Mouse (Mus musculus): ENCODE measurements at regions not wholly inside any gene's neighbourhood (a gene's known extent, or its start where the extent isn't known, plus 50 kb on each side); places are given as distances from the start of the nearest gene placed in this dataset.

DNA sequence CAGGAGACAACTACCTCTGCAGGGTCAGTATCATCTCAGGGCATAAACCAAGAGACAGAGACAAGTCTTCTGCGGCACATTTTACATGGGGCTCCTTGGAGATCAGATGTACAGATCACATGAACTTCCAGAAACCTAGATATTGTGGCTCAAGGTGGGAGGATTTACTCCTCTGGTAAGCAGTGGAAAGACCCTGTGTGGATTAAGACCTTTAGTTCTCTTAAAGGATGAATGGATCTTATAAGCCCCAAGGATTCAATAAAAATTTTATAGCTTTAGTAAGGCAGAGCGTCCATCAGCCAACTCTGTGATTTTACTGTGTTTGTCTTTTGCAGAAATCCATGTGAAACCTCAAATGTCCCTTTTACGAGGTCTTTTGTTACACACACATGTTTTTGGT lies 213.8 kb upstream of the Fbxl7 start:
- DNase-seq (ENCODE audit: low read depth, low spot score): no peak
- 47% methylated on average over 3 of the region's 3 CpGs for WGBS

DNA sequence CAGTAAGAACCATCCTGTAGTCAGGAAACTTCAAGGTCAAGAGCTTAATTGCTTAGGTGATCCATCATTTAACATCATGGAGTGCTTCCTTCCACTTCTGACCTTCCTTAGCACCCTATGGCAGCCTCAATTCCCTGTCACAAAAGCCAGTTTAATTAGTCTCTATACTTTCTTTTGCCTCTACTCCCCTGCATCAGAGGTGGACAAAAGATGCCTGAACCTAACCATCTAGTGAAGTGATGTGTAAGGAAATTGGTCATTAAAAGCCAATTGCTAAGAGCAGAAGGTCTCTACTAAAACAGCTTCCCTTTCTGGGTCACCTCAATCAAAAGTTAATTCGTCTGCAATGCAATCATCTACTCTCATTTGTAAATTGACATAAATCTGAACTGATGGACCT lies 234.3 kb upstream of the Fbxl7 start:
- DNase-seq (ENCODE audit: low read depth, low spot score): no peak
- WGBS: 14% methylated on average over 1 of the region's 1 CpGs

DNA sequence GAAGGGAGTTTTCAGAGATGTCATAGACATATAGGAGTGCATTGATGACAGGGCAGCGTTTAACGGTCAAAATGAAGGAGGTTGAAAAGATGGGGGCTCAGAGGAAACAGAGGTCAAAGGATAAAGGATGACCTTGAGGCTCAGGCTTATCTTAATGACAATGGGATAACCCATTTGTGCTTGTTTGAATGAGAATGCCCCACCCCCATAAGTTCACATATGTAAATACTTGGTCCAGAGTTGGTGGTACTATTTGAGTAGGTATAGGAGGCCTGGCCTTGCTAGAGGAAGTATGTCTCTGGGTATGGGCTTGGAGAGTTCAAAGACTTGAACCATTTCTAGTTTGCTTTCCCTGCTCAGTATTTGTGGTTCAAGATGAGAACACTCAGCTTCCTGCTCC lies 237.4 kb upstream of the Fbxl7 start:
- DNase-seq (ENCODE audit: low read depth, low spot score): no peak
- WGBS: 82% methylated on average over 2 of the region's 2 CpGs

GRCm38 (mm10) chr15:27137580-27137979 lies 242.2 kb upstream of the Fbxl7 start:
- WGBS: 22% methylated on average over 5 of the region's 5 CpGs

GRCm38 (mm10) chr15:27145860-27146259 lies 250.5 kb upstream of the Fbxl7 start:
- no peak for DNase-seq (ENCODE audit: low read depth, low spot score)
- WGBS: 77% methylated on average over 6 of the region's 6 CpGs

More at GRCm38 (mm10) chr15:27137580-27137979, 242.2 kb upstream of the Fbxl7 start:
- DNase-seq (ENCODE audit: low read depth, low spot score): no peak

GRCm38 (mm10) chr15:27160986-27161385 lies 265.6 kb upstream of the Fbxl7 start:
- 70% methylated on average over 5 of the region's 5 CpGs for WGBS

GRCm38 (mm10) chr15:27167484-27167883 lies 272.1 kb upstream of the Fbxl7 start:
- no peak for DNase-seq (ENCODE audit: low read depth, low spot score)
- 71% methylated on average over 1 of the region's 1 CpGs for WGBS

More at GRCm38 (mm10) chr15:27160986-27161385, 265.6 kb upstream of the Fbxl7 start:
- DNase-seq (ENCODE audit: low read depth, low spot score): no peak

- 88% methylated on average over 7 of the region's 7 CpGs for WGBS
- no peak for DNase-seq (ENCODE audit: low read depth, low spot score)
Measured at GRCm38 (mm10) chr15:27169846-27170245, 274.5 kb upstream of the Fbxl7 start.

DNA sequence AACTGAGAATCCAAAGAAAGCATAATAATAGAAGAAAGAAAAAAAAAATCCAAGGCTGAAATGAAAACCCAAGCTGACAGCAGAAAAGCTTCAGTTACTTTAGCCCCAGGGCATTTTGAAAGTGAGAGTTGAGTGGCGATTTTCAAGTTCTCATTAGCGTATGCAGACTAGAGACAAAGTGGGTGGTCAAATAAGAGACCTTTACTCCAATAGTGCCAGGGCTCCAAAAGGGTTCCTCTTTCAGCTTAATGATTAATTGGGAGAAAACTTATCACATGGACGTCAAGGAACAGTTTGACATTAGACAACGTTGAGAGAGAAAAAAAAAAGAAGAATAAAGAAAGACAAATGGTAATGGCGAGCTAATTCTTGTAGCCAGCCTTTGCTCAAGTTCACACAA lies 278.1 kb upstream of the Fbxl7 start:
- no peak for DNase-seq (ENCODE audit: low read depth, low spot score)
- 40% methylated on average over 5 of the region's 5 CpGs for WGBS

DNA sequence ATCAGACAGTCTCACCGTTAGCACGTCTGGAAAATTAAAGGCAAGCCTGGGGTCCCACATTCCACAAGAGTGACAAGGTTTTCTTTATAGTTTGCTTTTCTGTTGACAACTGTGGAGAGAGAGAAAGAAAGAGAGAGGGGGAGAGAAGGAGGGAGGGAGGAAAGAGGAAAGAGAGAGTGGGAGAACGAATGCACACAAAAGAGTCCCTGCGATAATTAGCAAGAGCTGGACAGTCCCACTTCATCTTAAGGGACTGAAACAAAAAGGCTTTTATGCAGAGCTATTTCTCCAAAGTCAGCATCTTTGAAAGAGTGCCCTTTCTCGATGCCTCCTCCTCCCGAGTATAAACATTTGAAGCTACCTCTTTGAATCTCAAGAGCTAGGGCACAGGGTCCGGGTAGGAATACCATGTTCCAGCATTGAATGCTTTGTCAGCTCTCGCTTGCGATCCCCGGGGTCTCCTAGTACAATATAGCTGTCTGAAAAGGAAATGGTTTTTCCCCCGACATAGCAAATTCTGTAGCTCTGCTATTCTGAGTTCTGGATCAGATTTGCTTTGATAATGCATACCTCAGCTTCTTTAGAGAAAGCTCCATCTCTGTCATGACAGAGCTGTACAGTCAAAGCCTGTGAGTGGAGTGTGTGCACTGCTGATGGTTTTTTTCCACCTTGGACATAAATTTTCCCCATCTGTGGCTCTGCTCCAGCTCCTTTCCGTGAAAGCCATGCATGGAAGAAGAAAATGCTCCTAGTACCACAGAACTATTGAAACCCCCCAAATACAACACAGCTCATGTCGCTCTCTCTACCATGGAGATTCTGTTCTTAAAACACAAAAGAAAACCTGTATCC lies 282.9 kb upstream of the Fbxl7 start:
- WGBS: 63% methylated on average over 13 of the region's 13 CpGs
- no peak for DNase-seq (ENCODE audit: low read depth, low spot score)

DNA sequence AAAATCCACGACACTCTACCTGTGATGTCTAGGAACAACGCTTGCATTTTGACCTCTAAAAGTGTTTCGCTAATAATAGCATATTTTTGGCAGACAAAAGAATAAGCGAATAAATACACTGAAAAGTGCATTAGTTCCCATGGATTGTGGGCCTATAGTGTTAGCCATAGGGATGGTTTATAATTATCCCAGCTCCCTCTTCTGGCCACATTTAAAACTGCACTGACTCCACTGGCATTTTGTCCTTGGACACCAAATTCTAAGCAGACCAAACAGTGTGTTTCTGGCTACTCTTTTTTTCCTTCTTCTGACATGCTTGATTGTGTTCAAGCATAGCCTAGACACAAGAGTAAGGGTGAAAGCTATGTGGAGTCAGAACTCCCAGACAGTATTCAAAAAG lies 276.8 kb upstream of the Ank start:
- no peak for DNase-seq (ENCODE audit: low read depth, low spot score)
- WGBS: 47% methylated on average over 4 of the region's 4 CpGs

GRCm38 (mm10) chr15:27201513-27201912 lies 265.0 kb upstream of the Ank start:
- 77% methylated on average over 3 of the region's 3 CpGs for WGBS
- no peak for DNase-seq (ENCODE audit: low read depth, low spot score)

DNA sequence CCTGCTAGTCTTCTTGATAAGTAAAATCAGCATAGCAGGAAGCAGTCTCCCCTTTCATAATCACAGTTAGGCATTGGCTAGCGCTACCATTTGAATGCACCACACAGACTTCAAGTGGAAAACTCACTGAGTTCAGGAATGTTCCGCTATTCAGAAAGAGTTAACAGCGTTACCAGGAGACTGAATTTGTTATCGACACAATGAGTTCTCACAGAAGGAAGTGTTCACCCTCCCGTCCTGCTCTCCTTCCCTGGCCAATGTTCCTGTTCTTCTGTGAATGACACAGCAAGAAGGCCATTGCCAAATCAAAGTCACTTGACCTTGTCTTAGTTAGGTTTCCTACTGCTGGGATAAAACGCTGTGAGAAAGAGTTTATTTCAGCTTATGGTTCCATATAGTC lies 261.6 kb upstream of the Ank start:
- 83% methylated on average over 6 of the region's 6 CpGs for WGBS
- no peak for DNase-seq (ENCODE audit: low read depth, low spot score)

DNA sequence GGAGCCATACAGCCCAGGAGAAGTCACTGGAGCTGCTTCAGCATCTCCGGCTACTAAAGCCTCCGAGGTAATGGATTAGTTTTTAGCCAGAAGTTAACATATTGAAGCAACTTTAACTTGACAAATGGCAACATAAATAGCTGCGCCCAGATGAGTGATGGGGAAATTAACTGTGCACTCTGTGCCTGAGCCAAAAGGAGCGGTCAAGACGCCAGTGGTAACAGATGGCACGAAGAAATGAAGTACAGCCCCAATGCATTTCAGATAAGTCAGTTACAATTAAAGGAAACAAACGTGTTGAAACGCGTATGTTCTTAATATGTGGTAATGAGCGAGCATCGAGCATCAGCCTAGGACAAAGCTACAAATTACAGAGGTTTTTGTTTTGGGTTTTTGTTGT lies 259.0 kb upstream of the Ank start:
- no peak for DNase-seq (ENCODE audit: low read depth, low spot score)
- WGBS: 90% methylated on average over 11 of the region's 11 CpGs

DNA sequence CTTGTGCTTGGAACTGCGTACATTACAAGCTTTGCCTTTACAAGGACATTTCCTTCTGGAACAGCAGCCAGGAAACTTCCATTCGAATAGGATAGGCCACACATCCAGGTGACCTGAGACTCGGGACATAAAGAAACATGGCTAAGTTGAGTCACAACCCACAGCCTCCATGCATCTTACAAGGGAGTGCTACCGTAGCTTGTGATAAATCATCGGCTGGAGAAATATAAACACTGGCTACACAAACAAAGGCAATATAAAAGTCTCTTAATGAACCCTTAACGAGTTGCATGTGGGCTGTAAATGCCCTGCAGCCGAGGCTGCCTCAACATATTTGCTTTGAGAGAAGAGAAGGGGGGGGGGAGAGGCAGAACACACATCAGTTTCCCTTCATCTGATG lies 250.1 kb upstream of the Ank start:
- WGBS: 14% methylated on average over 7 of the region's 7 CpGs
- no peak for DNase-seq (ENCODE audit: low read depth, low spot score)

GRCm38 (mm10) chr15:27219126-27219738 lies 247.2 kb upstream of the Ank start:
- WGBS: 85% methylated on average over 3 of the region's 3 CpGs
- DNase-seq (ENCODE audit: low read depth, low spot score): no peak

DNA sequence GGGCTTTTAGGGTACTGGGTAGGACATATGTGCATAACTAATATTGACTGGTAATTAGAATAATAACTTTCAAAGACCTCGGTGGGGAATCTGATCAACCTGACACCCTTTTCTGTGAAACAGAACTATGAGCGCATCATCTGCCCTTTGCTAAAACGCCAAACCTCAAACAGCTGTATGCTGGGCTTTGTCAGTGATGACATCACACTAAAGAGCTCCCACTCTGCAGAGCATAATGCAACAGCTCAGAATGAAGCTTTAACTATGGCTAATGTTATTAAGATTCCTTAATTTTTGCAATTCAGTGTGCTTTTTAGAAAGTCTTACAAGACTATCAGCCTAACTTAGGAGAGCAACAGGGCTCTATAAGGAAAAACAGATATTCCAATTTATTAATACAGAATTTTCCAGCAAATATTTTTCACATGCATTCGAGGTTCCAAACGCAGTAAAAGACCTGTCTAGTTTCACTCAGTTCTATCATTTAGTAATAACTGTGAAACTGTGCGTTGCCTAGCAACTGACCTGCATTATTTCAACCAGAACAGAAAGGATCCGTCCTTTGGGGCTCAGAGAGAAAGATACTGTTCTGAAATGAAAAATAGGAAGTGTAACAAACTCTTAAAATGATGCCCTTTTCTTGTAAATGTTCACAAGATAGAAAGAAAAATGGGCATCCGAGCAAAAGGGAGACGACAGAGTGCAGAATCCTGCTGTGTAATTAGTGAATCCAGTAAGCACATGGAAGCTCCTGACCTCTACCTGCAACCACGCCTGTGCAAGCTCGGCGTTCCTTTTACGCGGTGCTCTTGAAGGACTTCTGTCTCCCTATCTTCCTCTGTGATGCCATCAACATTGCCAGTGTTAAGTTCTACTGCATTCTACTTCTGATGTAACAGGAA lies 242.6 kb upstream of the Ank start:
- DNase-seq (ENCODE audit: low read depth, low spot score): no peak
- WGBS: 68% methylated on average over 14 of the region's 14 CpGs

DNA sequence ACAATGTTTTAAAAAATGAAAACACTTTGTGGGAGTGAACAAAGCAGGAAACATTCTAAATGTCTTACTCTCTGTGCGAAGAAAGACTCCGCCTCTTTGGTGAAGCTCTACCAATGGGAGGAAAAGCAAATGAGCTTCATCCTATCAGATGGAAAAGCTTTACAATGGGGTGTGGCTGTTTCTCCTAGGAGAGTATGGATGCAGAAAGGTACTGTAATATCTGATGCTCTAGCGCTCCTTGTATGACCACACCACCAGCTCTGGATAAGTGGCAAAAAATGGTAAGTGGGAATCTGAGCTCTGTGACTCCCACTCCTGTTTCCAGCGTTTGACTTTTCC lies 242.0 kb upstream of the Ank start:
- DNase-seq (ENCODE audit: low read depth, low spot score): no peak
- 84% methylated on average over 4 of the region's 4 CpGs for WGBS

- 67% methylated on average over 5 of the region's 5 CpGs for WGBS
- no peak for DNase-seq (ENCODE audit: low read depth, low spot score)
Measured at GRCm38 (mm10) chr15:27232804-27233203, 233.7 kb upstream of the Ank start.

- 17% methylated on average over 4 of the region's 4 CpGs for WGBS
- DNase-seq (ENCODE audit: low read depth, low spot score): no peak
Measured at GRCm38 (mm10) chr15:27234770-27235169, 231.7 kb upstream of the Ank start.

All from large intestine, adult 2 months (tissue).